Mouse (Mus musculus): Measurements from ENCODE around the gene Pik3ap1.

GRCm38 (mm10) chr19:41335721-41336120 lies 49.2 kb downstream of the Pik3ap1 start:
- TF ChIP-seq CTCF (IDR thresholded peaks at IDR 0.05) = no peak
- TF ChIP-seq POLR2A (IDR thresholded peaks at IDR 0.05; ENCODE audit: insufficient read depth, low read depth, low read length) = no peak
- no peak for TF ChIP-seq EP300 (IDR thresholded peaks at IDR 0.05; ENCODE audit: insufficient read depth, low read depth, low read length)
